Mouse (Mus musculus) spleen, adult 2 months (tissue): ENCODE results near the gene D630003M21Rik.

Experiments
- CTCF ChIP-seq: fragments of 200-500 bp; IDR thresholded peaks from 2 replicates; pipeline ENCODE4 v1.5.1; 2011; ENCODE audit warnings: mild to moderate bottlenecking, inconsistent platforms; ENCODE audit not compliant: insufficient read depth, insufficient read length, insufficient replicate concordance; ENCODE audit errors: extremely low read depth
- POLR2A ChIP-seq: fragments of 200-500 bp; IDR thresholded peaks from 2 replicates; pipeline ENCODE4 v1.6.1; 2011; ENCODE audit warnings: low read depth, low read length, inconsistent platforms

- TF ChIP-seq POLR2A (no peak), CTCF (no peak)
Observed at GRCm38 (mm10) chr2:158248318-158248717, 19.3 kb upstream of the D630003M21Rik start.
